Mouse (Mus musculus) liver, embryonic 12.5 days (tissue): ENCODE measurements around the gene Lactb. TPM values are rescaled to one million over a fixed set of nuclear protein-coding genes. Genes with fewer than 3 reads are reported as not detected.
"Not testable (repeated sequence)": the region's sequence is repeated elsewhere in the genome, so short reads cannot be mapped to it uniquely, and the experiment has no call there.

Source experiments
- ATAC-seq: fragments of 200-750 bp; cut with Nextera tagmentation; 2 replicates; pipeline ENCODE4 v1.8.0; 2017; ENCODE audit warnings: moderate number of reproducible peaks, mild to moderate bottlenecking, moderate library complexity
- H3K27ac ChIP-seq: fragments of 300-500 bp; sonication (generic); 2 replicates; pipeline ENCODE4 v1.5.1; 2016; ENCODE audit warnings: mild to moderate bottlenecking
- H3K27me3 ChIP-seq: fragments of 300-500 bp; sonication (generic); replicated peaks from 2 replicates; pipeline ENCODE4 v1.6.1; 2016; ENCODE audit warnings: mild to moderate bottlenecking, moderate library complexity
- H3K36me3 ChIP-seq: fragments of 300-500 bp; sonication (generic); 2 replicates; pipeline ENCODE4 v1.6.1; 2016; ENCODE audit warnings: mild to moderate bottlenecking, moderate library complexity
- H3K4me1 ChIP-seq: fragments of 300-500 bp; sonication (generic); 2 replicates; pipeline ENCODE4 v1.6.1; 2016
- H3K4me2 ChIP-seq: fragments of 300-500 bp; sonication (generic); 2 replicates; pipeline ENCODE4 v1.6.1; 2016; ENCODE audit warnings: mild to moderate bottlenecking, moderate library complexity
- H3K4me3 ChIP-seq: fragments of 300-500 bp; sonication (generic); 2 replicates; pipeline ENCODE4 v1.5.1; 2016; ENCODE audit warnings: mild to moderate bottlenecking, moderate library complexity
- H3K9ac ChIP-seq: fragments of 300-500 bp; sonication (generic); 2 replicates; pipeline ENCODE4 v1.6.1; 2016; ENCODE audit warnings: mild to moderate bottlenecking, moderate library complexity
- H3K9me3 ChIP-seq: fragments of 300-500 bp; sonication (generic); replicated peaks from 2 replicates; pipeline ENCODE4 v1.6.1; 2016; ENCODE audit warnings: mild to moderate bottlenecking, moderate library complexity
- WGBS: fragments of 180-500 bp; shearing (Covaris S2); methylation state at CpG from one replicate; pipeline ENCODE4 v1.1.7; 2016; ENCODE audit not compliant: insufficient replicate concordance; 5-methylcytosine and 5-hydroxymethylcytosine counted together
- polyA plus RNA-seq: library from polyadenylated mRNA; unstranded; fragments of >200 nt; fragmentation: Nextera tagmentation; extraction: Ambion mirVana; gene quantifications from 2 replicates; pipeline ENCODE4 v1.2.1, GENCODE M21; 2016

Lactb gene
- polyA plus RNA-seq, 1 experiment from 2014 or later = 9.4 TPM

DNA sequence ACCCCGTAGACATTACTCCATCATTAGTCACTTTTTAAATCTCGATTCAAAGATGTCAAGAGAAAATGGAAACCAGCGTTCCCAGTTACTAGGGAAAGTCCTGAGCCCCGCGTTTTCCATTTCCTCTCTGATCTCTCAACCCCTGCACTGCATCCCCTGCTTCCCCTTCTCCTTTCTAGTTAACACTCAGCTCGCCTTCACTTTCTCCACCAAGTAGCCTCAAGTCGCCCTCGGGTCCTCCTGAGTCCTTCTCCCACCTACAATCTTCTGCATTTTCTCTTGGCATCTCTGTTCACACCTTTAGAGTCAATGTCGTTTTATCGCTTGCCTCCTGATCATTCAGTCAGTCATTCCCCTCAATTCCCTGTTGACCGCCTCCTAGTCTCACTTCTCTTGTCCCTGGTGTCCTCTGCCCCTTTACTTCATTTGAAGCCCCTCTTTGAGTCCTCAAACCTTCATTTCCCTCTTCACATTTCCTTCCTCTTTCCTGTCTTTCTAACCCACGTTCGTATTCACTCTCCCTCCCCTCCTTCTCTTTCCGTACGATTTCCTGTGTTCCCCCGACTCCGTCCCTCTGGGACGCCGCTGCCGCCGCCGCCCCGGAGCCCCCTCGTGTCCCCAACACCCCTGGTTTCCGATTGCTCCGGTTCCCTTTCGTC is 56.5 kb downstream of the Lactb start:
- H3K36me3 ChIP-seq = peaks cover 15% of the 10 kb centered on the region
- H3K4me3 ChIP-seq = peak overlapping the region; percentile 96
- H3K4me1 ChIP-seq = peaks cover 65% of the 10 kb centered on the region
- H3K27me3 ChIP-seq = no peaks in the 10 kb centered on the region
- no peak for ATAC-seq
- H3K4me2 ChIP-seq = peak overlapping the region; percentile 96
- WGBS = 3% methylated on average over 27 of the region's 27 CpGs
- peak overlapping the region; percentile 95 for H3K27ac ChIP-seq
- peaks cover 3% of the 10 kb centered on the region for H3K9me3 ChIP-seq
- peak overlapping the region; percentile 99 for H3K9ac ChIP-seq

- Histone ChIP-seq H3K4me1 (peaks cover 74% of the 10 kb centered on the region), H3K9me3 (peaks cover 3% of the 10 kb centered on the region), H3K4me3 (peak overlapping the region; percentile 96), H3K36me3 (peaks cover 19% of the 10 kb centered on the region), H3K27me3 (no peaks in the 10 kb centered on the region), H3K4me2 (peak overlapping the region; percentile 96), H3K27ac (peak overlapping the region; percentile 95), H3K9ac (peak overlapping the region; percentile 99)
- 61% methylated on average over 1 of the region's 1 CpGs for WGBS
- no peak for ATAC-seq
Observed at GRCm38 (mm10) chr9:66917892-66918255, 57.4 kb downstream of the Lactb start.

GRCm38 (mm10) chr9:66917216-66917891 is 57.9 kb downstream of the Lactb start:
- H3K27me3 ChIP-seq = no peaks in the 10 kb centered on the region
- peaks cover 79% of the 10 kb centered on the region for H3K4me1 ChIP-seq
- H3K9ac ChIP-seq = peak overlapping the region; percentile 99
- H3K27ac ChIP-seq = peak overlapping the region; percentile 95
- 54% methylated on average over 8 of the region's 8 CpGs for WGBS
- peaks cover 3% of the 10 kb centered on the region for H3K9me3 ChIP-seq
- H3K36me3 ChIP-seq = peaks cover 23% of the 10 kb centered on the region
- peak overlapping the region; percentile 96 for H3K4me3 ChIP-seq
- ATAC-seq = no peak
- peak overlapping the region; percentile 96 for H3K4me2 ChIP-seq

DNA sequence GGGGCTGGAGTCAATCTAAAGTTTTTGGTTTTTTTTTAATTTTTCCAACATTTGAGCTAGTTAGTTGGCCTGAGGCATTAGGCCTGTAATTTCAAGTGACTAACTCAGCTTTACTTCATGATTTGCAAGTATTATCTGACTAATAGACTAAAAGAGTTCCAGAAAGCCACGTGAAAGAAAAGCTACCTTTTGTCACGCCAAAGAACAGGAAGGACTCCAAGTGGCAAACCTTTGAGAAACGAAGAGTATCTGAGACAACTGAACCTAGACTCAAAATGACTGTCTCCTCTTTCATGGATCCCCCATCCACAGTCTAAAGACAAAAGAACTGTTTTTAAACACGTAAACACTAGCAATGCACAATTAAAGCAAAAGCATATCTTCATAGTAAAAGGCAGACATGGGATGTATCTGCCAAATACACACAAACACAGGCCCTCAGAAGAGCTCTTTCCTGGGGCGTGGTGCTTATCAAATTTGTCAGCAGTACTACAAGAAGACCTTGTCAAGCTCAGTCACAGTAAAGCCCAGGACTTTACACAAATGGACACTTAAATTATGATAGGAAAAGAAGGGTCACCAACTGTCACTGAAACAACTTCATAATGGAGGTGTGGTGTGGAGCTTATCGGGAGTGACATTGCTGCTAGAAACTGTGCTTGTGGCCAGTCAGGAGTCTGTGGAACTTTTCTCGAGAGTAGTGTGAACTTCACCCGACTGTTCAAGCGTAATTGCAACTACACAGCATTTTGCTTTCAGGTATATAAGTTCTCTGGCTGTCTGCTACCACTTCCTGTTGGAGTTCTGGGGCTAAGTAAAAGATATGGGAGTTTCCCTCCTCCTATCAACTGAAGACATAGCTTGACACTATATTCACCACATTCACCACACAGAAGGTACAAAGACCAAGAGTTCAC is 59.2 kb downstream of the Lactb start:
- Histone ChIP-seq H3K4me2 (peak overlapping the region; percentile 96), H3K9me3 (no peaks in the 10 kb centered on the region), H3K4me1 (peaks cover 85% of the 10 kb centered on the region), H3K9ac (peak overlapping the region; percentile 99), H3K27me3 (no peaks in the 10 kb centered on the region), H3K27ac (peak overlapping the region; percentile 95), H3K36me3 (peaks cover 27% of the 10 kb centered on the region), H3K4me3 (peak overlapping the region; percentile 96)
- WGBS = 18% methylated on average over 9 of the region's 9 CpGs
- peak; percentile 72 for ATAC-seq

GRCm38 (mm10) chr9:66915401-66915800 is 59.9 kb downstream of the Lactb start:
- Histone ChIP-seq H3K4me2 (peak overlapping the region; percentile 96), H3K36me3 (peaks cover 34% of the 10 kb centered on the region), H3K4me3 (peak overlapping the region; percentile 96), H3K4me1 (peaks cover 85% of the 10 kb centered on the region), H3K9me3 (no peaks in the 10 kb centered on the region), H3K27me3 (no peaks in the 10 kb centered on the region), H3K27ac (peak overlapping the region; percentile 95), H3K9ac (peak overlapping the region; percentile 99)
- WGBS = 39% methylated on average over 5 of the region's 5 CpGs
- ATAC-seq = no peak

GRCm38 (mm10) chr9:66914540-66914939 is 60.7 kb downstream of the Lactb start:
- H3K9me3 ChIP-seq = no peaks in the 10 kb centered on the region
- no peaks in the 10 kb centered on the region for H3K27me3 ChIP-seq
- H3K36me3 ChIP-seq = peaks cover 41% of the 10 kb centered on the region
- no peak for ATAC-seq
- H3K4me3 ChIP-seq = no peak overlapping the region
- peaks cover 89% of the 10 kb centered on the region for H3K4me1 ChIP-seq
- peak overlapping the region; percentile 96 for H3K4me2 ChIP-seq
- H3K9ac ChIP-seq = peak overlapping the region; percentile 99
- peak overlapping the region; percentile 95 for H3K27ac ChIP-seq
- 66% methylated on average over 3 of the region's 3 CpGs for WGBS

DNA sequence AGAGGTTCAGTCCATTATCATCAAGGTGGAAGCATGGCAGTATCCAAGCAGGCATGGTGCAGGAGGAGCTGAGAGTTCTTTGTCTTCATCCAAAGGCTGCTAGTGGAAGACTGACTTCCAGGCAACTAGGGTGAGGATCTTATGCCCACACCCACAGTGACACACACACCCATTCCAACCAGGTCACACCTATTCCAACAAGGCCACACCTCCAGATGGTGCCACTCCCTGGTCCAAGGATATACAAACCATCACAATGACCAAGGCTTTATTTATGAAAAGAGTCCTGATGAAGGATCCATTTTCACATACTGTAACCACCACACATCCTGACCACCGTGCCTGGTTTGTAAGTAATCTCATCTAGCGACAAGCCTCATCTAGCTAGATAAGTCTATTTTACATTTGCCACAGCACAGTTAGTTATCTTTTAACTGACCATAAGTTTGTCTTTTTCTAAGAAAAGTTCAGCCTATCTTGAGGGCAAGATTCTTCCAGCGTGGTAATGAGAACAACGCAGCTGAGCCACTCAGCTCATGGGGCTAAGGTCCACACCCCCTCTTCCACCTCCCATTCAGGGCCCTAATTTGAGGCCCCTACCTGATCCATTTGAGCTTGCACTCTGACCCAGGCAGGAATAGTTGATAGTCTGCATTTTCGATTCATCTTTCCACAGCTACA is 61.9 kb downstream of the Lactb start:
- peaks cover 46% of the 10 kb centered on the region for H3K36me3 ChIP-seq
- WGBS = 32% methylated on average over 5 of the region's 5 CpGs
- H3K4me2 ChIP-seq = peak overlapping the region; percentile 96
- ATAC-seq = peak; percentile 53
- peak overlapping the region; percentile 95 for H3K27ac ChIP-seq
- H3K27me3 ChIP-seq, H3K9me3 ChIP-seq: not testable (repeated sequence)
- peaks cover 96% of the 10 kb centered on the region for H3K4me1 ChIP-seq
- H3K4me3 ChIP-seq = peak overlapping the region; percentile 48
- H3K9ac ChIP-seq = peak overlapping the region; percentile 54

DNA sequence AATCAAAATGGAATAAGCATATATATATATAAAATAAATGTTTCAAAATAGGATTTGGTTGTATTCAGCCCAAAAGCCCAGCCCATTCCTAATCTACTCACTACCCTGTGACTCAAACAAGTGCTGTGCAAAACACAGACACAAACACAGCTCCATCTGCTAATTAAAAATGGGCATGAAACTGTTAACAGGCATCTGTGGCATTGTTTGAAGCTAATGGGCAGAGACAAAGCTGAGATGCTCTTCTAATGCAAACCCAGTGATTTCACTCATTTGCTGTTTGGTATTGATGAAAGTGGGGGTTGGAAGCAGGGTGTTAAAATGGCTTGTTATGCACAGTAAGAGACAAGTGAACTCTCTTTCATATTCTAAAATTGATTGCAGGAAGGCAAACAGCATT is 63.0 kb downstream of the Lactb start:
- ATAC-seq = no peak
- Histone ChIP-seq H3K36me3 (peaks cover 47% of the 10 kb centered on the region), H3K4me2 (peak overlapping the region; percentile 96), H3K9ac (peak overlapping the region; percentile 20), H3K27me3 (no peaks in the 10 kb centered on the region), H3K27ac (peak overlapping the region; percentile 95), H3K4me1 (peaks cover 96% of the 10 kb centered on the region), H3K9me3 (no peaks in the 10 kb centered on the region), H3K4me3 (peak overlapping the region; percentile 48)

DNA sequence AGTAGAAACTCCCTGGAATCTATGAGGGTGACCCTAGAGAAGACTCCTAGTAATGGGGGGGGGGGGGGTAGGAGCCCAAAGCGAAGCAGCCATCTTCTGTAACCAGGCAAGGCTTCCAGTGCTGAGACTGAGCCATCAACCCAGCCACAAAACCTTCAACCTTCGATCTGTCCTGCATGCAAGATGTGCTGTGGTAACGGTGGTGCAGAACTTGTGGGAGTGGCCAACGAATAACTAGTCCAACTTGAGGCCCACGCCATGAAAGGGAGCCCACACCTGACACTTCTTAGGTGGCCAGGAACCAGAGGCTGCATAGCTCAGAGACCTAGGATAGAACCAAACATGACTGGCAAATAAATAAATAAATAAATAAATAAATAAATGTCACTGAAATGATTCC is 64.6 kb downstream of the Lactb start:
- H3K27me3 ChIP-seq = no peaks in the 10 kb centered on the region
- no peak for ATAC-seq
- peaks cover 96% of the 10 kb centered on the region for H3K4me1 ChIP-seq
- peak overlapping the region; percentile 31; the same call in 1 of the 2 replicates for H3K9ac ChIP-seq
- peaks cover 60% of the 10 kb centered on the region for H3K36me3 ChIP-seq
- H3K4me3 ChIP-seq = no peak overlapping the region
- 41% methylated on average over 5 of the region's 5 CpGs for WGBS
- peak overlapping the region; percentile 27; the same call in 1 of the 2 replicates for H3K27ac ChIP-seq
- H3K4me2 ChIP-seq = peak overlapping the region; percentile 96; the same call in 1 of the 2 replicates
- no peaks in the 10 kb centered on the region for H3K9me3 ChIP-seq

- WGBS = 40% methylated on average over 7 of the region's 7 CpGs
- Histone ChIP-seq H3K4me3 (no peak overlapping the region), H3K9ac (0 out of 2 replicates have a peak overlapping the region, but pooled peaks have one; percentile 31), H3K9me3 (no peaks in the 10 kb centered on the region), H3K27ac (peak overlapping the region; percentile 27), H3K4me1 (peaks cover 89% of the 10 kb centered on the region), H3K27me3 (no peaks in the 10 kb centered on the region), H3K36me3 (peaks cover 54% of the 10 kb centered on the region), H3K4me2 (peak overlapping the region; percentile 20)
- ATAC-seq = no peak
Observed at GRCm38 (mm10) chr9:66909922-66910321, 65.4 kb downstream of the Lactb start.

- no peak for ATAC-seq
- H3K4me3 ChIP-seq = no peak overlapping the region
- H3K9ac ChIP-seq = no peak overlapping the region
- no peak overlapping the region for H3K4me2 ChIP-seq
- no peaks in the 10 kb centered on the region for H3K9me3 ChIP-seq
- H3K4me1 ChIP-seq = peaks cover 78% of the 10 kb centered on the region
- peaks cover 60% of the 10 kb centered on the region for H3K36me3 ChIP-seq
- WGBS = 68% methylated on average over 5 of the region's 5 CpGs
- H3K27ac ChIP-seq = no peak overlapping the region; the same call in 1 of the 2 replicates
- H3K27me3 ChIP-seq = no peaks in the 10 kb centered on the region
Observed at GRCm38 (mm10) chr9:66907746-66908397, 67.4 kb downstream of the Lactb start.
